Mouse (Mus musculus) CH12.LX (cell line): ENCODE measurements at regions not wholly inside any gene's neighbourhood (a gene's known extent, or its start where the extent isn't known, plus 50 kb on each side); places are given as distances from the start of the nearest gene placed in this dataset.

Experiments used
- BHLHE40 ChIP-seq: IDR thresholded peaks from 2 replicates; pipeline ENCODE4 v1.6.1; 2011; ENCODE audit warnings: mild to moderate bottlenecking, low read depth, low read length, improper control_type of control experiment
- CHD2 ChIP-seq: IDR thresholded peaks from 2 replicates; pipeline ENCODE4 v1.6.1; 2011; ENCODE audit warnings: low read length, improper control_type of control experiment
- CTCF ChIP-seq, 2 experiments: IDR thresholded peaks in 1 of 2; conservative IDR thresholded peaks in 1 of 2; 2 replicates each; pipeline ENCODE4 v1.5.1; 2011 to 2012; ENCODE audit warnings: low read depth in 2 of 2, low read length in 2 of 2, improper control_type of control experiment in 1 of 2, inconsistent platforms in 1 of 2, mild to moderate bottlenecking in 1 of 2, moderate library complexity in 1 of 2
- E2F4 ChIP-seq: IDR thresholded peaks from 2 replicates; pipeline ENCODE4 v1.6.1; 2011; ENCODE audit warnings: low read depth, low read length, improper control_type of control experiment; ENCODE audit not compliant: insufficient replicate concordance
- EP300 ChIP-seq: IDR thresholded peaks from 2 replicates; pipeline ENCODE4 v1.6.1; 2011; ENCODE audit warnings: low read length, improper control_type of control experiment
- ETS1 ChIP-seq: conservative IDR thresholded peaks from 2 replicates; pipeline ENCODE4 v1.6.1; 2012; ENCODE audit warnings: low read depth, mild to moderate bottlenecking, inconsistent platforms, low read length, improper control_type of control experiment, moderate library complexity
- GABPA ChIP-seq: IDR thresholded peaks from 2 replicates; pipeline ENCODE4 v1.6.1; 2012; ENCODE audit warnings: low read depth, low read length, improper control_type of control experiment, inconsistent platforms; ENCODE audit not compliant: insufficient replicate concordance
- MAX ChIP-seq: IDR thresholded peaks from 2 replicates; pipeline ENCODE4 v1.6.1; 2011; ENCODE audit warnings: low read length, improper control_type of control experiment
- MXI1 ChIP-seq: IDR thresholded peaks from 2 replicates; pipeline ENCODE4 v1.6.1; 2011; ENCODE audit warnings: mild to moderate bottlenecking, low read depth, low read length, improper control_type of control experiment
- NELFE ChIP-seq: IDR thresholded peaks from 2 replicates; pipeline ENCODE4 v1.6.1; 2011; ENCODE audit warnings: low read depth, low read length, improper control_type of control experiment
- POLR2AphosphoS2 ChIP-seq: IDR thresholded peaks from 2 replicates; pipeline ENCODE4 v1.6.1; 2011; ENCODE audit warnings: low read depth, low read length, improper control_type of control experiment
- RAD21 ChIP-seq: IDR thresholded peaks from 2 replicates; pipeline ENCODE4 v1.6.1; 2011; ENCODE audit warnings: low read depth, mild to moderate bottlenecking, low read length, improper control_type of control experiment, moderate library complexity
- RCOR1 ChIP-seq: conservative IDR thresholded peaks from 2 replicates; pipeline ENCODE4 v1.6.1; 2012; ENCODE audit warnings: low read depth, mild to moderate bottlenecking, inconsistent platforms, low read length, improper control_type of control experiment
- SIN3A ChIP-seq: IDR thresholded peaks from 2 replicates; pipeline ENCODE4 v1.6.1; 2012; ENCODE audit warnings: low read length, improper control_type of control experiment, inconsistent platforms

- TF ChIP-seq CTCF (conservative IDR thresholded peaks at IDR 0.05 in 1 of 2, IDR thresholded peaks at IDR 0.05 in 1 of 2; ENCODE audit: low read depth in 2 of 2, low read length in 2 of 2) (no peak), CHD2 (no peak), SIN3A (no peak), BHLHE40 (no peak), NELFE (no peak), MAX (no peak), RCOR1 (no peak), MXI1 (no peak), RAD21 (no peak), ETS1 (no peak), GABPA (no peak), EP300 (no peak), E2F4 (no peak), POLR2AphosphoS2 (no peak)
Measured at GRCm38 (mm10) chr7:136640160-136640559, 254.3 kb upstream of the Mgmt start.
